Mouse (Mus musculus) neural tube, embryonic 13.5 days (tissue): ENCODE measurements around the gene Samd10. TPM values are rescaled to one million over a fixed set of nuclear protein-coding genes. Genes with fewer than 3 reads are reported as not detected.

Experiments
- ATAC-seq: fragments of 200-750 bp; cut with Nextera tagmentation; 2 replicates; pipeline ENCODE4 v1.8.0; 2017; ENCODE audit warnings: low read depth, mild to moderate bottlenecking, moderate TSS enrichment, moderate library complexity
- H3K27ac ChIP-seq: fragments of 300-500 bp; sonication (generic); replicated peaks from 2 replicates; pipeline ENCODE4 v1.5.1; 2015; ENCODE audit warnings: moderate library complexity, mild to moderate bottlenecking, inconsistent platforms
- H3K27me3 ChIP-seq: fragments of 300-500 bp; sonication (generic); 2 replicates; pipeline ENCODE4 v1.6.1; 2015; ENCODE audit warnings: mild to moderate bottlenecking, inconsistent platforms
- H3K36me3 ChIP-seq: fragments of 300-500 bp; sonication (generic); 2 replicates; pipeline ENCODE4 v1.6.1; 2015; ENCODE audit warnings: mild to moderate bottlenecking, inconsistent platforms
- H3K4me1 ChIP-seq: fragments of 300-500 bp; sonication (generic); replicated peaks from 2 replicates; pipeline ENCODE4 v1.6.1; 2015; ENCODE audit warnings: inconsistent platforms
- H3K4me2 ChIP-seq: fragments of 300-500 bp; sonication (generic); 2 replicates; pipeline ENCODE4 v1.6.1; 2015; ENCODE audit warnings: inconsistent platforms, mild to moderate bottlenecking, moderate library complexity
- H3K4me3 ChIP-seq: fragments of 300-500 bp; sonication (generic); 2 replicates; pipeline ENCODE4 v1.5.1; 2015; ENCODE audit warnings: mild to moderate bottlenecking, inconsistent platforms
- H3K9ac ChIP-seq: fragments of 300-500 bp; sonication (generic); 2 replicates; pipeline ENCODE4 v1.6.1; 2015; ENCODE audit warnings: moderate library complexity, mild to moderate bottlenecking, inconsistent platforms
- H3K9me3 ChIP-seq: fragments of 300-500 bp; sonication (generic); 2 replicates; pipeline ENCODE4 v1.6.1; 2016; ENCODE audit warnings: inconsistent platforms
- WGBS: fragments of 180-500 bp; shearing (Covaris S2); methylation state at CpG from one replicate; pipeline ENCODE4 v1.1.7; 2015; 5-methylcytosine and 5-hydroxymethylcytosine counted together
- polyA plus RNA-seq: library from polyadenylated mRNA; unstranded; fragments of >200 nt; fragmentation: Nextera tagmentation; extraction: Ambion mirVana; gene quantifications from 2 replicates; pipeline ENCODE4 v1.2.1, GENCODE M21; 2015

Samd10 gene
- polyA plus RNA-seq, 1 experiment from 2014 or later, result 157 TPM

DNA sequence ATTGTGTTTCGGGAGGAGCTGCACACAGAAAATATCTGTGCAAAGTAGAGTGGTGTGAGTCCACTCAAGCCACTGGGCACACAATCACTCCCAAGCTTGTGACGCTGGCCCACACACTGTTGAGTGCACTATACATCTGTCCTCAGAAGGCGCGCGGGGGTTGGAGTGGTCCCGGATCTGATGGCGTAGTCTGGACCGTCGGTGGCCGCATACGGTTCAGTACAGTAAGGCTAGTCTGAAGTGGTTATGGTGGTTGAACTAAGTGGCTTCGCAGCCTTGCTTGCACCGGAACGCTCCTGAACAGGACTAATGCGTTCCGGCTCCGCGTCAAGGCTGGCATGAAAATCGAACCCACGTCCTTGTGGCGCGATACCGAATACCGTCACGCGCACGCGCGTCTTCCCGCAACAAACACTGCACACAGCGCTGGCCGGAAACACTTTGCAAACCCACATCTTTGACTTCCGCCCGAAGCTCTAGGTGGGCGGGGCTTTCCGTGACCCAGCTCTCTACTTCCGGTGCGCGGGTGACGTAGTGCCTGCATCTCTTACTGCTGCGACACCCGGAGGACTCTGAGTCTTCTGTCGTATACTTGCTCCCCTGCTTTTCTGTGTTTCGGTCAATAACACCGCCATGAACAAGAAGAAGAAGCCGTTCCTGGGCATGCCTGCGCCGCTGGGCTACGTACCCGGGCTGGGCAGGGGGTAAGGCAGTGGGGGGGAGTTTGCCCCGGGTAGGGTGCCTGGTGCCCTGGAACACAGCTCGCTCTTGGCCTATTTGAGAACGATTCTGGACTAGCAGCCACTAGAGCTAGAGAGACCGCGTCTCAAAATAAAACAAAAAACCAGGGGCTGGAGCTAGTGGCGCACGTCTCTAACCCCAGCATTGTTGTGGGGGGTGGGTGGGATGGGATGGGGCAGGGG, 2.1 kb upstream of the Samd10 start:
- Histone ChIP-seq H3K27ac (peak overlapping the region; percentile 86), H3K9ac (peak overlapping the region; percentile 93), H3K4me2 (peak overlapping the region; percentile 82), H3K27me3 (no peaks in the 10 kb centered on the region), H3K9me3 (no peaks in the 10 kb centered on the region), H3K36me3 (0 out of 2 replicates have a peak, but pooled peaks cover 5% of the 10 kb centered on the region), H3K4me3 (peak overlapping the region; percentile 95), H3K4me1 (peaks cover 46% of the 10 kb centered on the region)
- WGBS, result 1% methylated on average over 57 of the region's 57 CpGs
- ATAC-seq, result peak; percentile 93

- H3K27ac ChIP-seq, result peak overlapping the region; percentile 83
- no peak for ATAC-seq
- H3K9ac ChIP-seq, result peak overlapping the region; percentile 77
These were observed 1.3 kb upstream of the Samd10 start for GRCm38 (mm10) chr2:181600226-181600758.

GRCm38 (mm10) chr2:181597378-181598061, 1.5 kb downstream of the Samd10 start:
- ATAC-seq, result no peak
- Histone ChIP-seq H3K4me1 (peaks cover 49% of the 10 kb centered on the region), H3K27me3 (no peaks in the 10 kb centered on the region), H3K36me3 (0 out of 2 replicates have a peak, but pooled peaks cover 14% of the 10 kb centered on the region), H3K9ac (peak overlapping the region; percentile 94; the same call in 1 of the 2 replicates), H3K4me2 (peak overlapping the region; percentile 74), H3K27ac (no peak overlapping the region), H3K4me3 (peak overlapping the region; percentile 63), H3K9me3 (no peaks in the 10 kb centered on the region)
- WGBS, result 66% methylated on average over 7 of the region's 7 CpGs

More at GRCm38 (mm10) chr2:181600226-181600758, 1.3 kb upstream of the Samd10 start:
- Histone ChIP-seq H3K4me1 (peaks cover 46% of the 10 kb centered on the region), H3K27me3 (no peaks in the 10 kb centered on the region), H3K36me3 (0 out of 2 replicates have a peak, but pooled peaks cover 13% of the 10 kb centered on the region), H3K4me3 (peak overlapping the region; percentile 95), H3K4me2 (peak overlapping the region; percentile 82), H3K9me3 (no peaks in the 10 kb centered on the region)
- WGBS, result 70% methylated on average over 6 of the region's 6 CpGs

DNA sequence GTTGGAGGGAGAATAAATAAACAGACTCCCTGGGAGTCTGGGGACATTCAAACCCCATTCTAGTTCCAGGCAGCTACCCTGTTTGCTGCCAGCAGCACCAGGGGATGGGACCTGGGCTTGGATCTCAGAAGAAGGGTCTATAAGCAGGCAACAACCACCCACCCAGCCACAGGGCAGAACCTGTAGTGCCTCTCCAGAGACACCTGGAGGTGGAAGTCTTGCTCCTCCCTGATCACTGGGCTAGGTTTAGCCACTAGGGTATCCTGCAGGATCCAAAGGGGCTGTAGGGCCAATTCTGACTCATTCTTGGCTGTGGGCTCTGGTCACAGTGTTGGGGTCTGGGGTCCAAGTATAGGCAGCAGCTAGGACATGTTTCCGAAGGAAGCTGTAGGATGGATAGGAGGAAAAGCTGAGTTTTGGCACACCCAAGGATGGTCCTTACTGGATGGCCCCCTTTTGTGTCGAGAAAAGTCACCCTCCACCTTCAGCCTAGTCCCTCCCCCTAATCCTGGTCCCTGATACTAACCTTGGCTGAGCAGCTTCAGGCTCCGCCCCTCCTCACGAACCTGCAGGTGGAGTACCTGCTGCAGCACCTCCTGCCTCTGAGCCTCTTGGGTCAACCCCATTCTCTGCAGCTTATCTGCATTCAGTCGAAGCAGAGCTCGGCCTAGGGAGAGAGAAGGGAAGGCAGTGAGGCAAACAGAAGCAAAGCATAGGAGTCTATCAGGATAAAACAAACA, 2.6 kb downstream of the Samd10 start:
- 0 out of 2 replicates have a peak, but pooled peaks cover 14% of the 10 kb centered on the region for H3K36me3 ChIP-seq
- H3K4me1 ChIP-seq, result peaks cover 45% of the 10 kb centered on the region
- H3K27me3 ChIP-seq, result no peaks in the 10 kb centered on the region
- H3K27ac ChIP-seq, result no peak overlapping the region
- H3K4me3 ChIP-seq, result no peak overlapping the region
- 68% methylated on average over 6 of the region's 6 CpGs for WGBS
- no peaks in the 10 kb centered on the region for H3K9me3 ChIP-seq
- no peak overlapping the region for H3K4me2 ChIP-seq
- 0 out of 2 replicates have a peak overlapping the region, but pooled peaks have one; percentile 41 for H3K9ac ChIP-seq
- no peak for ATAC-seq

- ATAC-seq, result no peak
- Histone ChIP-seq H3K27ac (no peak overlapping the region), H3K9me3 (no peaks in the 10 kb centered on the region), H3K4me3 (no peak overlapping the region), H3K27me3 (no peaks in the 10 kb centered on the region), H3K9ac (no peak overlapping the region), H3K4me1 (peaks cover 50% of the 10 kb centered on the region), H3K4me2 (no peak overlapping the region), H3K36me3 (peaks cover 21% of the 10 kb centered on the region)
- WGBS, result 76% methylated on average over 4 of the region's 4 CpGs
These were observed 3.9 kb downstream of the Samd10 start for GRCm38 (mm10) chr2:181594946-181595696.

GRCm38 (mm10) chr2:181593937-181594336, 5.1 kb downstream of the Samd10 start:
- no peak overlapping the region for H3K4me2 ChIP-seq
- no peaks in the 10 kb centered on the region for H3K27me3 ChIP-seq
- no peaks in the 10 kb centered on the region for H3K9me3 ChIP-seq
- H3K9ac ChIP-seq, result no peak overlapping the region
- peaks cover 33% of the 10 kb centered on the region for H3K36me3 ChIP-seq
- no peak overlapping the region for H3K27ac ChIP-seq
- ATAC-seq, result no peak
- H3K4me1 ChIP-seq, result peaks cover 45% of the 10 kb centered on the region
- no peak overlapping the region for H3K4me3 ChIP-seq

DNA sequence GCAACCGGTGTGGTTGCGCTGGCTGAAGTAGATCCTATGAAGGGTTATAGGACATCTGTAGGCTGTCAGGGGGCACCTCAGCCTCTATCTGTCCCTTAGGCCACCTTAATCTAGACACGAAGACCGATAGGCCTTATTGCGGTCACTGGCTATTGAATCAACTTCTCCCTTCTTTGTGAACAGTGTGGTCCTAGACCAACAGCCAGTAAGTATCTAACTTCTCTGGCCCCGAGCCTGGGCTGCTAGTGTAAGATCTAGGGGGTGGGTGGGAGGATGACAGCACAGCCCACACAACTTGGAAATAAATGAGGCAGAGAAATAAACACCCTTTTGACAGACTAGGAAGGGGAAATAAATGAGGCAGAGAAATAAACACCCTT, 6.0 kb downstream of the Samd10 start:
- ATAC-seq, result peak; percentile 34
- peak overlapping the region; percentile 89 for H3K27ac ChIP-seq
- WGBS, result 4% methylated on average over 6 of the region's 6 CpGs
- peak overlapping the region; percentile 90 for H3K4me3 ChIP-seq
- peak overlapping the region; percentile 94 for H3K4me2 ChIP-seq
- no peaks in the 10 kb centered on the region for H3K27me3 ChIP-seq
- no peaks in the 10 kb centered on the region for H3K9me3 ChIP-seq
- peak overlapping the region; percentile 99 for H3K9ac ChIP-seq
- peaks cover 40% of the 10 kb centered on the region for H3K4me1 ChIP-seq
- peaks cover 42% of the 10 kb centered on the region for H3K36me3 ChIP-seq

- H3K4me1 ChIP-seq, result peaks cover 34% of the 10 kb centered on the region
- peak within 1 kb of the TSS; percentile 94 for H3K4me2 ChIP-seq
- no peaks in the 10 kb centered on the region for H3K27me3 ChIP-seq
- H3K9me3 ChIP-seq, result no peaks in the 10 kb centered on the region
- peaks cover 48% of the 10 kb centered on the region for H3K36me3 ChIP-seq
- peak within 1 kb of the TSS; percentile 89 for H3K27ac ChIP-seq
- peak within 1 kb of the TSS; percentile 99 for H3K9ac ChIP-seq
- H3K4me3 ChIP-seq, result peak within 1 kb of the TSS; percentile 90
- peak; percentile 83 for ATAC-seq
- under 1% methylated on average over 64 of the region's 97 CpGs for WGBS
These were observed 6.6 kb downstream of the Samd10 start, which contains the start of gene Zfp512b for GRCm38 (mm10) chr2:181592231-181593041. Gene Zfp512b (minus strand): TSS chr2:181592803.

DNA sequence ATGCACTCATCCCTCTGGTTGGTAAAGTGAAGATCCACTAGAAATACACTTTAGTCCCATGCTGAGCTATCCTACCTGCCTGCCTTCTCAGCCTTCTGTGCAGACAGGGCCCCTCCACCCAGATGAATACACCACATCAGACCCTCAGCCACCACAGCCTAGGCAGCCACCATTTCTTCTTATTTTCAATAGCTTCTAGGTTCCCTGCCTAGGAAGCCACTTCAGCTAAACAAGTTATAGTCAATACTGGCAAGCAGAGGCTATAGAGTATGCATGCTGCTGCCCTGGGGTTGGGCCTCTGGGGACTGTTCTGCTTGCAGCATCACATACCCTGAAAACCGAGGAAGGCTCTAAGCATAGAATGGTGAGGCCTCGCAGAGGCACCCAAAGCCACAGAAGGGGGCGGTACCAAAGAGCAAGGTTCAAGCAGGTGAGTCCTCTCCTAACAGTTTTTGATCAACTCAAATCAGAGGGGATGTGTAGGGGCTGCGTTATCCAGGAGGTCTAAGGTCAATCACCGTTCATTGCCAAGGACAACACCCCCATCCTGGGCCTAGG, 7.4 kb downstream of the Samd10 start, which contains the start of gene Prpf6:
Prpf6 (plus strand) TSS at position 341 of the 558 bp plus-strand sequence.
- Histone ChIP-seq H3K9ac (peak within 1 kb of the TSS; percentile 99), H3K36me3 (peaks cover 55% of the 10 kb centered on the region), H3K4me2 (peak within 1 kb of the TSS; percentile 94), H3K27me3 (no peaks in the 10 kb centered on the region), H3K9me3 (no peaks in the 10 kb centered on the region), H3K4me3 (peak within 1 kb of the TSS; percentile 90), H3K4me1 (peaks cover 31% of the 10 kb centered on the region), H3K27ac (peak within 1 kb of the TSS; percentile 89)
- ATAC-seq, result peak; percentile 9; the same call in 1 of the 2 replicates
- 19% methylated on average over 5 of the region's 5 CpGs for WGBS

DNA sequence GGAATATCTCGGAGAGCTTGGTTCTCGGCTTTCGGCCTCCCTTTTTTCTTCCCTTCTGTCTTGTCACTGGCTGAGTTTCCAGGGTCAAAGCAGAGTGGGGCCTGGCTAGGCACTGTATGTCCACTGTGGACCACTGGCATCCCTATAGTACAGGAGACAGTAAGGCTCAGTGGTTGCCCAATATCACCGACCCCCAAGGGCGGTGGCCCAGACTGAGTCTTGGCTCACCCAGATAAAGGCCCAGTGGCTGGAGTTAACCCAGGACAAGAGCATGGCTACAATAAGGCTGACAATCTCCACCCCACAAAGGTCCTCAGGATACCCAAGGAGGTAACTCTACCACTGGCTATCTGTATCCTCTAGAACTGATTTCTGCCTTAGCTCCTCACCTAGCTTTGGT, 8.5 kb downstream of the Samd10 start:
- no peak overlapping the region for H3K27ac ChIP-seq
- H3K9ac ChIP-seq, result 0 out of 2 replicates have a peak overlapping the region, but pooled peaks have one; percentile 99
- H3K4me3 ChIP-seq, result peak overlapping the region; percentile 90; the same call in 1 of the 2 replicates
- no peaks in the 10 kb centered on the region for H3K27me3 ChIP-seq
- WGBS, result 96% methylated on average over 5 of the region's 5 CpGs
- H3K9me3 ChIP-seq, result no peaks in the 10 kb centered on the region
- peaks cover 56% of the 10 kb centered on the region for H3K36me3 ChIP-seq
- H3K4me2 ChIP-seq, result peak overlapping the region; percentile 94
- peaks cover 31% of the 10 kb centered on the region for H3K4me1 ChIP-seq
- ATAC-seq, result no peak
